Mouse (Mus musculus): Measurements from ENCODE around the gene Taok2. TPM values are rescaled to one million over a fixed set of nuclear protein-coding genes. Genes with fewer than 3 reads are reported as not detected.
A peak's percentile ranks its signal among the peaks of the same experiment; 100 is the strongest.

The Taok2 gene
- polyA plus RNA-seq, 1 experiment from 2014 or later: 50.5 TPM

DNA sequence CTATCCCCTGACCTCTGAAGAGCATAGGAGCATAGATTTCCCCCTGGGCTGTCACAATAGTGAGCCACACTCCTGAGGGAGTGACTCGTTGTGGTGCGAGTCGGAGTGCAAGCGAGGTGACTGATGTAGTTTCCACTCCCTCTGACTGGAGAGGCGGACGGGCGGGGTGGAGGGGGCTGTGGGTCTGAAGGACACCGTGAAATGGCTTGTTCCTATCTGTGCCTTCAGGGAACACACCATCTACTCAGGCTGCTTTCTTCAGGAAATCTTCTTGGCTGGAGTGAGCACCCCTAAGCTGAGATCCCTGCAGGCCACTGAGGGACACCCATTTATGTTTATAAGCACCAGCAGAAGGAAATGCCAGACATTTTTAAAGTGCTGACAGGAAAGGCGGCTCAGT, 61.8 kb downstream of the Taok2 start:
- Histone ChIP-seq H3K36me3 (peaks cover 13% of the 10 kb centered on the region; the same call in 1 of the 2 replicates), H3K4me1 (replicated peaks) (peaks cover 53% of the 10 kb centered on the region), H3K9me3 (0 out of 2 replicates have a peak, but pooled peaks cover 4% of the 10 kb centered on the region), H3K9ac (peak overlapping the region; percentile 95), H3K4me3 (peak overlapping the region; percentile 67), H3K27me3 (no peaks in the 10 kb centered on the region), H3K4me2 (peak overlapping the region; percentile 71), H3K27ac (replicated peaks) (peak overlapping the region; percentile 90)
- ATAC-seq (ENCODE audit: low read depth): peak; percentile 38
- WGBS: 11% methylated on average over 9 of the region's 9 CpGs

GRCm38 (mm10) chr7:126821835-126822511, 62.5 kb downstream of the Taok2 start:
- WGBS: 25% methylated on average over 7 of the region's 7 CpGs
- H3K4me1 ChIP-seq (replicated peaks): peaks cover 49% of the 10 kb centered on the region
- peak overlapping the region; percentile 67 for H3K4me3 ChIP-seq
- H3K4me2 ChIP-seq: peak overlapping the region; percentile 71
- peaks cover 9% of the 10 kb centered on the region; the same call in 1 of the 2 replicates for H3K36me3 ChIP-seq
- peak overlapping the region; percentile 95 for H3K9ac ChIP-seq
- H3K27me3 ChIP-seq: no peaks in the 10 kb centered on the region
- H3K27ac ChIP-seq (replicated peaks): peak overlapping the region; percentile 90
- ATAC-seq (ENCODE audit: low read depth): no peak
- 0 out of 2 replicates have a peak, but pooled peaks cover 4% of the 10 kb centered on the region for H3K9me3 ChIP-seq

DNA sequence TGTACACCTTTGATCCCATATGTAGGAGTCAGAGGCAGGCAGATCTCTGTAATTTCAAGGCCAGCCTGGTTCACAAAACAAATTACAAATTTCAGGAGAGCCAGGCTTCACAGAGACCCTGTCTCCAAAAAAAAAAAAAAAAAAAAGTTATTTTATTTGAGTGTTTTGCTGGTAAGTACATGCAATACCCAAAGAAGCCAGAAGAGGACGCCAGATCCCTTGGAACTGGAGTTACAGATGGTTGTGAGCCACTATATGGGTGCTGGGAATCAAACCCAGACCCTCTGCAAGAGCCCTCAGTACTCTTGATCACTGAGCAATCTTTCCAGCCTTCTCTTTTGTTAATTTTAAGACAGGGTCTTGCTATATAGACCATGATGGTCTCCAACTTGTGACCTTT, 65.7 kb downstream of the Taok2 start:
- Histone ChIP-seq H3K9ac (no peak overlapping the region), H3K27me3 (no peaks in the 10 kb centered on the region), H3K4me3 (no peak overlapping the region), H3K4me1 (replicated peaks) (peaks cover 17% of the 10 kb centered on the region), H3K9me3 (0 out of 2 replicates have a peak, but pooled peaks cover 4% of the 10 kb centered on the region), H3K27ac (replicated peaks) (no peak overlapping the region), H3K4me2 (no peak overlapping the region), H3K36me3 (no peaks in the 10 kb centered on the region)
- ATAC-seq (ENCODE audit: low read depth): no peak
- WGBS: 50% methylated on average over 1 of the region's 1 CpGs

DNA sequence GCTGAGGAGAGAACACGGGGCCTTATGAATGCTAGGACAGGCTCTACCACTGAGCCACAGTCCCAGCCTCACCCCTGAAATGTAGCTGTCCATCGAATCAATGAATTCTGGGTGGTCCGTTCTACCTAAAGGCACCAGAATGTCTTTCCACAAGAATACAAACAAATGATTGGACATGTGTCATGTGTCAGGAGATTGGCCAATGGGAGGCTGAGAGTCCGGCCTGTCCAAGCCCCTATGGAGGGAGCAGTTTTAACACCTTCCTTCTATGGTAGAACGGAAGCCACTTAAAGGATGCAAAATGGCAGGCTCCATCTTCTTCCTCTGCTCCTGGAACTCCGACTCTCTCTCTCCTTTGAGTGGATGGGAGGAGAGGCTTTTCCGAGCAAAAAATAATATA, 66.9 kb downstream of the Taok2 start:
- Histone ChIP-seq H3K9me3 (0 out of 2 replicates have a peak, but pooled peaks cover 4% of the 10 kb centered on the region), H3K4me2 (no peak overlapping the region), H3K9ac (no peak overlapping the region), H3K4me1 (replicated peaks) (peaks cover 12% of the 10 kb centered on the region), H3K27me3 (no peaks in the 10 kb centered on the region), H3K27ac (replicated peaks) (no peak overlapping the region), H3K4me3 (no peak overlapping the region), H3K36me3 (no peaks in the 10 kb centered on the region)
- ATAC-seq (ENCODE audit: low read depth): no peak
- WGBS: 90% methylated on average over 7 of the region's 7 CpGs

GRCm38 (mm10) chr7:126816494-126816893, 68.0 kb downstream of the Taok2 start:
- WGBS: 89% methylated on average over 8 of the region's 8 CpGs
- Histone ChIP-seq H3K4me3 (no peak overlapping the region), H3K27ac (replicated peaks) (no peak overlapping the region), H3K27me3 (no peaks in the 10 kb centered on the region), H3K9ac (no peak overlapping the region), H3K36me3 (no peaks in the 10 kb centered on the region), H3K9me3 (0 out of 2 replicates have a peak, but pooled peaks cover 4% of the 10 kb centered on the region), H3K4me1 (replicated peaks) (0 out of 2 replicates have a peak, but pooled peaks cover under 1% of the 10 kb centered on the region), H3K4me2 (no peak overlapping the region)
- no peak for ATAC-seq (ENCODE audit: low read depth)

GRCm38 (mm10) chr7:126815726-126816222, 68.7 kb downstream of the Taok2 start:
- no peaks in the 10 kb centered on the region for H3K4me1 ChIP-seq (replicated peaks)
- no peak for ATAC-seq (ENCODE audit: low read depth)
- no peaks in the 10 kb centered on the region for H3K27me3 ChIP-seq
- no peak overlapping the region for H3K4me3 ChIP-seq
- H3K36me3 ChIP-seq: no peaks in the 10 kb centered on the region
- no peak overlapping the region for H3K9ac ChIP-seq
- H3K4me2 ChIP-seq: no peak overlapping the region
- H3K9me3 ChIP-seq: 0 out of 2 replicates have a peak, but pooled peaks cover 4% of the 10 kb centered on the region
- WGBS: 53% methylated on average over 8 of the region's 8 CpGs
- H3K27ac ChIP-seq (replicated peaks): no peak overlapping the region

Other genes with a start within 250 kb of the Taok2 start
- 48.3 and 51.3 TPM in 2 replicates for gene Sgf29, start 235.4 kb downstream of the Taok2 start, polyA plus RNA-seq (2015; fragmentation: Nextera tagmentation; extraction: Ambion mirVana)
- gene Sult1a1, start 208.3 kb downstream of the Taok2 start, polyA plus RNA-seq (2015; fragmentation: Nextera tagmentation; extraction: Ambion mirVana): 1.4 and 2.1 TPM in 2 replicates
- gene Bola2, start 189.3 kb downstream of the Taok2 start, polyA plus RNA-seq (2015; fragmentation: Nextera tagmentation; extraction: Ambion mirVana): 109 and 143 TPM in 2 replicates
- gene Slx1b, start 188.9 kb downstream of the Taok2 start, polyA plus RNA-seq (2015; fragmentation: Nextera tagmentation; extraction: Ambion mirVana): 16.2 and 20.5 TPM in 2 replicates
- 92.4 and 107 TPM in 2 replicates for gene Coro1a, start 176.9 kb downstream of the Taok2 start, polyA plus RNA-seq (2015; fragmentation: Nextera tagmentation; extraction: Ambion mirVana)
- 97.6 and 108 TPM in 2 replicates for gene Mapk3, start 125.1 kb downstream of the Taok2 start, polyA plus RNA-seq (2015; fragmentation: Nextera tagmentation; extraction: Ambion mirVana)
- gene Gdpd3, start 118.4 kb downstream of the Taok2 start, polyA plus RNA-seq (2015; fragmentation: Nextera tagmentation; extraction: Ambion mirVana): 0.56 and 1.5 TPM in 2 replicates
- 204 and 215 TPM in 2 replicates for gene Ypel3, start 107.7 kb downstream of the Taok2 start, polyA plus RNA-seq (2015; fragmentation: Nextera tagmentation; extraction: Ambion mirVana)
- gene Tbx6, start 103.2 kb downstream of the Taok2 start, polyA plus RNA-seq (2015; fragmentation: Nextera tagmentation; extraction: Ambion mirVana): 0.25 and 0.66 TPM in 2 replicates
- gene Ppp4c, start 92.2 kb downstream of the Taok2 start, polyA plus RNA-seq (2015; fragmentation: Nextera tagmentation; extraction: Ambion mirVana): 216 and 230 TPM in 2 replicates
- 36.8 and 40.6 TPM in 2 replicates for gene Fam57b, start 87.0 kb downstream of the Taok2 start, polyA plus RNA-seq (2015; fragmentation: Nextera tagmentation; extraction: Ambion mirVana)
- not detected in 2 replicates for gene 4930451I11Rik, start 53.1 kb downstream of the Taok2 start, polyA plus RNA-seq (2015; fragmentation: Nextera tagmentation; extraction: Ambion mirVana)
- gene Doc2a, start 37.3 kb downstream of the Taok2 start, polyA plus RNA-seq (2015; fragmentation: Nextera tagmentation; extraction: Ambion mirVana): 8.2 and 9.5 TPM in 2 replicates
- gene Hirip3, start 22.7 kb downstream of the Taok2 start, polyA plus RNA-seq (2015; fragmentation: Nextera tagmentation; extraction: Ambion mirVana): 19.0 and 19.9 TPM in 2 replicates
- 74.3 and 79.1 TPM in 2 replicates for gene Ino80e, start 22.3 kb downstream of the Taok2 start, polyA plus RNA-seq (2015; fragmentation: Nextera tagmentation; extraction: Ambion mirVana)
- gene Tmem219, start 38.2 kb upstream of the Taok2 start, polyA plus RNA-seq (2015; fragmentation: Nextera tagmentation; extraction: Ambion mirVana): 25.3 and 25.7 TPM in 2 replicates
- gene Kctd13, start 44.2 kb upstream of the Taok2 start, polyA plus RNA-seq (2015; fragmentation: Nextera tagmentation; extraction: Ambion mirVana): 94.3 and 99.3 TPM in 2 replicates
- gene Asphd1, start 64.9 kb upstream of the Taok2 start, polyA plus RNA-seq (2015; fragmentation: Nextera tagmentation; extraction: Ambion mirVana): 5.6 and 6.6 TPM in 2 replicates
- gene Sez6l2, start 65.9 kb upstream of the Taok2 start, polyA plus RNA-seq (2015; fragmentation: Nextera tagmentation; extraction: Ambion mirVana): 34.7 and 35.1 TPM in 2 replicates
- 121 and 124 TPM in 2 replicates for gene Cdipt, start 91.2 kb upstream of the Taok2 start, polyA plus RNA-seq (2015; fragmentation: Nextera tagmentation; extraction: Ambion mirVana)
- 1.2 and 1.4 TPM in 2 replicates for gene Cdiptos, start 91.4 kb upstream of the Taok2 start, polyA plus RNA-seq (2015; fragmentation: Nextera tagmentation; extraction: Ambion mirVana)
- 6.6 and 7.2 TPM in 2 replicates for gene Mvp, start 129.9 kb upstream of the Taok2 start, polyA plus RNA-seq (2015; fragmentation: Nextera tagmentation; extraction: Ambion mirVana)
- gene Pagr1b, start 131.8 kb upstream of the Taok2 start, polyA plus RNA-seq (2015; fragmentation: Nextera tagmentation; extraction: Ambion mirVana): 0.50 and 0.61 TPM in 2 replicates
- gene Pagr1a, start 132.6 kb upstream of the Taok2 start, polyA plus RNA-seq (2015; fragmentation: Nextera tagmentation; extraction: Ambion mirVana): 49.5 and 50.4 TPM in 2 replicates
- gene Gm42742, start 136.4 kb upstream of the Taok2 start, polyA plus RNA-seq (2015; fragmentation: Nextera tagmentation; extraction: Ambion mirVana): 47.8 and 81.0 TPM in 2 replicates
- 22.0 TPM in 2 replicates for gene Prrt2, start 136.5 kb upstream of the Taok2 start, polyA plus RNA-seq (2015; fragmentation: Nextera tagmentation; extraction: Ambion mirVana)
- 71.7 and 72.1 TPM in 2 replicates for gene Maz, start 142.3 kb upstream of the Taok2 start, polyA plus RNA-seq (2015; fragmentation: Nextera tagmentation; extraction: Ambion mirVana)
- gene Kif22, start 157.8 kb upstream of the Taok2 start, polyA plus RNA-seq (2015; fragmentation: Nextera tagmentation; extraction: Ambion mirVana): 22.8 and 31.5 TPM in 2 replicates
- not detected in 2 replicates for gene Zg16, start 202.6 kb upstream of the Taok2 start, polyA plus RNA-seq (2015; fragmentation: Nextera tagmentation; extraction: Ambion mirVana)
- gene AI467606, start 206.7 kb upstream of the Taok2 start, polyA plus RNA-seq (2015; fragmentation: Nextera tagmentation; extraction: Ambion mirVana): 1.0 and 2.4 TPM in 2 replicates
- 0.63 and 1.4 TPM in 2 replicates for gene Qprt, start 237.5 kb upstream of the Taok2 start, polyA plus RNA-seq (2015; fragmentation: Nextera tagmentation; extraction: Ambion mirVana)

Data from neural tube, embryonic 13.5 days (tissue).